Mouse (Mus musculus) adrenal gland, adult 2 months (tissue): ENCODE measurements around the gene Slc36a1. TPM values are rescaled to one million over a fixed set of nuclear protein-coding genes. Genes with fewer than 3 reads are reported as not detected.

ENCODE experiments used
- DNase-seq: peaks from one replicate; pipeline ENCODE4 v3.0.0; 2021
- polyA plus RNA-seq: library from polyadenylated mRNA; depleted of rRNA; stranded (reverse); fragments of >200 nt; gene quantifications from 2 replicates; pipeline ENCODE4 v1.2.3, GENCODE M21; 2012
- total RNA-seq, 2 experiments: library from RNA; stranded (reverse); gene quantifications; 2 replicates each; pipeline ENCODE4 v1.2.3; 2021

The Slc36a1 gene
- total and polyA plus RNA-seq, 3 experiments: 15.9 to 21.5 (median 18.7) TPM

GRCm38 (mm10) chr11:55209032-55209431 lies 4.9 kb downstream of the Slc36a1 start:
- DNase-seq: no peak

DNA sequence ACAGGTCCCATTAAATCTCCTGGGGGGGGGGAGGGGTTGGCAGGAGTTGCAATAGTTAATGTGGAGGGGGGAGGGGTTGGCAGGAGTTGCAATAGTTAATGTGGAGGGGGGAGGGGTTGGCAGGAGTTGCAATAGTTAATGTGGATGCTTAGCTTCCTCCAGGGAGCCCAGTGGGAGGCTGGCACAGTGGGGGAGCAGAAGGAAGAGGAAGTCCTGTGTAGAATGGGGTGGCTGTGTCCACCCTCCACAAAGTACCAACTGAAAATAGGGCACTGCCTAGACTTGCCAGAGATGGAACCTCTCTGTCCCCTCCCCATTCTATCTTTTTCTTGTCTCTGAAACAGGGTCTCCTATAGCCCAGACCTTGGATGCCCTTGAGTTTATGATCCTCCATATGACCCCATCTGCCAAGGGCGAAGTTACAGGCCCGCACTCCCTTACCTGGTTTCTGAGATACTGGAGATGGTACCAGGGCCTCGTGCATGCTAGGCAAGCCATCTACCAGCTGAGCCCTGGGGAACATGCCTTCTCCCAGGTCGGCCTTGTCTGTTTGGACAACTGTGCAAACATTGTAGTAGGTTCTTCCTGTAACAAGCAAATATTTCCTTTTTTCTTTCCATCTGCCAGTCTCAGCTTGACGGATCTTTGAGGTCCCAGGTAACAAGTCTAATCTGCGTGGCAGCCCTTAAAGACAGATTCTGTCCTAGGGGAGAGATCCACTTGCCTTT lies 5.6 kb downstream of the Slc36a1 start:
- DNase-seq: no peak

DNA sequence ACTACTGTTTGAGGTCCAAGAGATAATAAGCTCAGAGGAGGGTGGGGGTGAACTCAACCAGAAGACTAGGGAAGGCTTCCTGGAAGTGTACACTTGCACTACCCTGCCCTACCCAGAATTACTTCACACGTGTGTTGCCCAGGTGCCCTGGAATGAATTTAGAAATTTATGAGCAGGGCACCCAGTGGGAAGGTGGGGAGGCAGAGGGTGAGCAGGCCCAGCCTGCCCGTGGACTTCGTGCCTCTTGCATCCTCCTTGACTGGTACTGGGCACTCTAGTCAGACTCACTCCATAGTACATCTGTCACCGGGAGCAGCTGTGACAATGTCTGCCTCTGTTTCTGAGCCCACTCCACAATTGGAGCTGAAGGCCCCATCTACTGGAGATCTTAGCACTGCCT lies 9.4 kb downstream of the Slc36a1 start:
- no peak for DNase-seq

DNA sequence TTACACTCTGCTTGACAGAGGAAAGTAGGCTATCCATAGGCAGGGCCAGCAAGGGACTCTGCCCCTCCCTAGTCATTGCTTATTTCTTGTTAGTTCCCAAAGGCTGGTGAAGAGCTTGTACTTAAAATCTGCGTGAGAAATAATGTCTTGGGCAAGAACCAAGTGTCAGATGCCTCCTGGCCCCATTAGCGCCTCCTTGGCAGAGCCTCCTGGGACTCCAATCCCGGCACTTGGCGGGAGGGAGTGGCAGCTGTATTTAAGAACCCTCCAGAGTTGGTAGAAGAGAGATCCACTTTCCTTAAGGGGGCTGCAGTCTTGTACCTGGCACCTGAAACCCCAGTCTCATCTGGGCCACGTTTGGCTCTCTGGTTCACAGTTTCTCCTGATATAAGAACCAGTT lies 10.0 kb downstream of the Slc36a1 start:
- no peak for DNase-seq

DNA sequence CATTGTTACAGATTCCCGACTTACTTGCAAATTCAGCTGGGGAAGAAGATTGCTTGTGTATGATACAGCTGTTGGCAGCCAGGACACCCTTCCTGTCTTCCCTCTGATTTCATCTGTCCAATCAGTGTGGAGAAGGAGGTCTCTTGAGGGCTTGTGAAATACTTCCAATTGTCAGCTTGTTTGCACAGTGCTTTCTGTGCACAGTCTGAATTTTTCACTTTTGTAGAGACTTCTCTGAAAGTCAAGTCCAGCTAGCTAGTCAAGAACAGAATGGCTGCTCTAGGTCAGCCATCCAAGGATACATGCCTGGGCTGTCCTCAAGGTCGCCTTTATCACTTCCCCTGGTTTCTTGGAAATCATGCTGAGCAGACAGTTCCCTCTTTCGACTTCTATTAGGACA lies 10.8 kb downstream of the Slc36a1 start:
- DNase-seq: peak; percentile 37

DNA sequence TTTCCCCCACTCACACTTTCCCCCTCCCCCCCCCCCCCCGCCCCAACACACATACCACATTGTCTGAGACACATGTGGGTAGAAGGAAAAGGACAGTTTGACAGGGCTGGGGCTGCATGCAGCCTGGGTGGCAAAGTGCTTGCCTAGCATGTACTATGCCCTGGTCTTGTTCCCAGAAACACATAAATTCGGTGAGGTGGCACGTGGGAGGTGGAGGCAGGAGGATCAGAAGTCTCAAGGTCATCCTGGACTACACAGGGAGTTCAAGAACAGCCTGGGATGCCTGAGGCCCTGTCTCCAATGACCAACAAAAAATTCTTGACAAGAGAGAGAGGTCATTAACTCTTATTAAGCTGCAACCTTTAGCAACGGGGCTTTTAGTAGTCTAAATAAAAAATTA lies 11.9 kb downstream of the Slc36a1 start:
- no peak for DNase-seq

DNA sequence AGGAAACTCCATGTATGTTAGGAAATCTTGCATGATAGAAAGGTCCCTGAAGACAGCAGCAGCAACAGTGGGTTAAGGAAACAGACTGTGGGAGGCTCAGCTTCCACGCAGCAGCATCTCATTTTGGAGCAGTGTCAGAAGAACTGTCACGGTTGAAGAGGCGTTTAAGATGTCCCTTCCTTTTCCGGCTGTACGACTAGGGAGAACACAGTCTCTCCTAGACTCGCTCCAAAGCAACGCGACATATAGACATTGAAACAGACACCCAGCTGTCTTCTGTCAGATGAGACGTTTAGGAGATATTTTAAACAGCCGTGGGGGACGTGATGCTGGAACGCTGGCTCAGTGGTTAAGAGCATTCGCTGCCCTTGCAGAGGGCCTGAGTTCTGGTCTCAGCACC lies 12.7 kb downstream of the Slc36a1 start:
- no peak for DNase-seq

GRCm38 (mm10) chr11:55217418-55217817 lies 13.3 kb downstream of the Slc36a1 start:
- no peak for DNase-seq

DNA sequence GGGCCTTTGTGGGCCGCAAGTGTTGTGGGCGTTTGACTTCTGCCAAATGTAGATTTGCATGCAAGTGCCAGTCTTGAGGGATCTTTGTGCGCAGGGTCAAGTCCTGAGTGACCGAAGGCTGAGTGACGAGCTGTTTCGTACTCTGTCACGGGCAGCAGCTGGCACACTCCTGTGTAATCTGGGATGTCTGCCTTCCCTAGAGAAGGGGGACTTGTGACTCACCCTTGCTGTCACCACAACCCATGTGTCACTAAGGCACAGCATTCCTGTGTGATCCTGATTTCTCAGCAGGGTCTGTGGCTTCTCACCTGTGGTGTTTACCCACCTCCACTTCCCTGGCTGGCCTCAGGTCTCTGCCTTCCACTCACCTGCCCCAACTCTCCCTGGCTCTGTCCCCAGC lies 13.7 kb downstream of the Slc36a1 start:
- DNase-seq: peak; percentile 33

GRCm38 (mm10) chr11:55218473-55218872 lies 14.3 kb downstream of the Slc36a1 start:
- no peak for DNase-seq

GRCm38 (mm10) chr11:55221306-55221705 lies 17.2 kb downstream of the Slc36a1 start:
- DNase-seq: no peak

DNA sequence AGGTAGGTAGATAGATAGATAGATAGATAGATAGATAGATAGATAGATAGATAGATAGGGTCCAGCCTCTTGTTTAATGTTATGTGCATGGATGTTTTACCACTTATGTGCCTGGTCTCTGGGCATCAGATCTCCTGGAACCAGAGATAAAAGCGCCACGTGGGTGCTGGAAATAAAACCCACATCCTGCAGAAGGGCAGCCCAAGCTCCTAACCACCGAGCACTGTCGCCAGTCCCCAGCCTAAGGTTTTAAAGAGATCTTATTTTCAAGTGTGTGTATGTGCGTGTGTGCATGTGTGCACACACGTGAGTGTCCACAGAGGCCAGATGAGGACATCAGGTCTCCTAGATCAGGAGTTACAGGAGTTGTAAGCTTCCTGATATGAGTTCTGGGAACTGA lies 26.9 kb downstream of the Slc36a1 start:
- DNase-seq: no peak

DNA sequence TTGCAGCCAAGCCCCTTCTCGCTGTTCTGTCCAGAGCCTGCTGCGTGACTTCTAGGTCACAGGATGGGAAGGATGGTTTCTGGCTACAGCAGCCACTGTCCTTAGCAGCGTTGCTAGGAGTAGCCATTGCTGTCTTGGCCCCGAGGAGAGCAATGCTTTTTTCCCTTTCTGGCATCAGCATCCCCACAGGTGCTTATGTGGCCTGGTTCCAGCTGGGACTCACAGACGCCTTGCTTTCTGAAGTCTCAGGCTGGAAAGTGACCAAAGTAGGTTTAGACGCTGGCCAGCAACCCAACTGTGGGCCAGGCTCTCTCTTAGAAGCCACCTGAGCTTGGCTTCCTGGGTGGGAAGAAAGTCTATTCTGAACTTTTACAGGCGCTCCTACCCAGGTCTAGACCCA lies 30.1 kb downstream of the Slc36a1 start:
- no peak for DNase-seq

GRCm38 (mm10) chr11:55234791-55235190 lies 30.6 kb downstream of the Slc36a1 start:
- DNase-seq: peak; percentile 19

GRCm38 (mm10) chr11:55236815-55237214 lies 32.7 kb downstream of the Slc36a1 start:
- DNase-seq: peak; percentile 26

- no peak for DNase-seq
Measured at GRCm38 (mm10) chr11:55239496-55239895, 35.3 kb downstream of the Slc36a1 start.

- peak; percentile 81 for DNase-seq
Measured at GRCm38 (mm10) chr11:55240556-55240955, 36.4 kb downstream of the Slc36a1 start.

GRCm38 (mm10) chr11:55250527-55250926 lies 46.4 kb downstream of the Slc36a1 start:
- no peak for DNase-seq

DNA sequence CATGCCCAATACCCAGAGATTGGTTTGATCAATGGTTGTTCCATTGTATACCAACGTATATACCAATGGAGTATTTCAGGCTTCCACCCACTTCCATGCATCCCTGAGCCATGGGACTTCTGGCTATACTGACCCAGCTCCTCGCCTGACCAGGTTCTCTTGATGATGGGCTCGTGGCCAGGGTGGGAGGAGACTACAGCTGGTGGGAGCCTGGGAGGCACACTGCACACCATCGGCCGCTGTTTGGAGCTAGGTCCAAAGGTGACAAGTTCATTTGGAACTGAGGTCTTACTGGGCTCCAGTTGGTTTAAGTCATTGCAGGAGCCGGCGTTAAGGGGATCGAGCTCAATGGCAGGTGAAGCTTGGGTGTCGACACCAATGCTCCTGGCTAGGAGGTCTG lies 49.2 kb downstream of the Slc36a1 start:
- DNase-seq: no peak

- no peak for DNase-seq
Measured at GRCm38 (mm10) chr11:55261105-55261504, 57.0 kb downstream of the Slc36a1 start.

DNA sequence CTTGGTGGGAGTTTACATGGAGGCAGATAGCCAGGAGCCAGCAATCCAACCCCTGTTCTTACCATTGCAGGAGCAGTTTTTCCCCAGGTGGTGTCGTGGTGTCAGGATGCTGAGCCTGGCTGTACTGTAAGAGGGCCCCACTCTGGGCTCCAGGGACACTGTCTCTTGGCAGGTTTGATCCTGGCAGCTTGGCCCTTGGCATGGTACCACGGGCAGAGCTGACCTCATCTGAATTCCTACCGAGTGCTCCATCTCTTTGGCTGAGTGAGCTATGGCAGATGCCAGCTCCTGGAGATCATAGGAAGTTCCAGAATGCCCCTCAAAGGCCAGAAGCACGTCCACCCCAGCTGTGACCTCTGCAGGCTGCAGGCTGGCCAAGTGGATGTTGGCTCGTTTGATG lies 57.9 kb downstream of the Slc36a1 start:
- DNase-seq: peak; percentile 34

GRCm38 (mm10) chr11:55264318-55264717 lies 60.2 kb downstream of the Slc36a1 start:
- no peak for DNase-seq

- DNase-seq: no peak
Measured at GRCm38 (mm10) chr11:55265647-55266046, 61.5 kb downstream of the Slc36a1 start.

- DNase-seq: no peak
Measured at GRCm38 (mm10) chr11:55268580-55268979, 64.4 kb downstream of the Slc36a1 start.
